ENCODE assay signal across 8 mouse cellular contexts in the genomic region with DNA sequence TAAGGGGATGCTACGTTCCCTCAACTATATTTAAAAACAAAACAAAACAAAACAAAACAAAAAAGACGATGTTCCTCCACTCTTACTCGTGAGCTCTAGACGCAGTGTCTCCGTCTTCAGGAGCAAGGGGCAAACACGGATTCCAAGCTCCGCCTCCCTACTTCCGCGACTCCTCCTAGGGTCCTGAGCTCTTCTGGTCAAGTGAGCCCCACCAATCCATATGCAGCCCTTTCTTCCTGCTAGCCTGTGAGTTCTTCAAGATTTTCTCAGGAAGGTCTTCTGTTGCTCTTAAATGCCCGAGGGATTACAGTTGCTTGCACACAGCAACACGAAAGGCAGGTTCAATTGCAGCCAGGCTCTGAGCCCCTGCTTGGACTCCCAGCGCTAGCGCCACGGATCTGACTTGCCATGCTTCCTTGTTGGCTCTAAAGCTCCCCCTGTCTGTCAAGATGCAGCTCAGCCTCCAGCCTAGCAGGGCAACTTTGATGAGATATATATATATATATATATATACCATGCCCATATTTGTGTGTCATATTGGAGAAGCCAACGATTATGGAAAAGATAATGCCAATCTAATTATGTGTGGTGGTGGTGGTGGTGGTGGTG. TPM values are rescaled to one million over a fixed set of nuclear protein-coding genes. Genes with fewer than 3 reads are reported as not detected.
DNase-seq lines count a peak whose midpoint lies in the region; ATAC-seq and TF ChIP-seq lines count a peak whose summit lies in the region.

No protein-coding gene starts in this region.

- H3K9ac ChIP-seq in limb, embryonic 15.5 days, result no peak overlapping the region
- H3K9ac ChIP-seq in midbrain, embryonic 16.5 days (ENCODE audit: low read depth, low read length), result no peak overlapping the region

- H3K4me2 ChIP-seq in limb, embryonic 15.5 days, result peak overlapping the region; percentile 37
- 0 out of 2 replicates have a peak overlapping the region, but pooled peaks have one; percentile 23 for H3K4me2 ChIP-seq in midbrain, embryonic 16.5 days (ENCODE audit: low read length)

- TF ChIP-seq CTCF in left cerebral cortex, adult 2 months (IDR thresholded peaks at IDR 0.05), result peak; percentile 20; the same call in 1 of the 2 replicates

- H3K27me3 ChIP-seq in hindbrain, embryonic 10.5 days (ENCODE audit: insufficient read depth, poor library complexity, severe bottlenecking), result no peaks in the 10 kb centered on the region
- no peaks in the 10 kb centered on the region for H3K27me3 ChIP-seq in limb, embryonic 15.5 days
- no peaks in the 10 kb centered on the region; the same call in 1 of the 2 replicates for H3K27me3 ChIP-seq in midbrain, embryonic 16.5 days (ENCODE audit: control insufficient read depth, insufficient read depth, low read depth, low read length)

- H3K4me1 ChIP-seq in hindbrain, embryonic 10.5 days (replicated peaks), result peaks cover 8% of the 10 kb centered on the region; the same call in 1 of the 2 replicates
- peaks cover 5% of the 10 kb centered on the region; the same call in 1 of the 2 replicates for H3K4me1 ChIP-seq in limb, embryonic 15.5 days
- no peaks in the 10 kb centered on the region for H3K4me1 ChIP-seq in midbrain, embryonic 16.5 days (ENCODE audit: control insufficient read depth, insufficient read depth, low read length)

- no peak for ATAC-seq in limb, embryonic 15.5 days (ENCODE audit: insufficient number of reproducible peaks, low FRiP score, low TSS enrichment, low read depth)
- no peak for ATAC-seq in midbrain, embryonic 16.5 days

- H3K9me3 ChIP-seq in hindbrain, embryonic 10.5 days, result no peaks in the 10 kb centered on the region
- no peaks in the 10 kb centered on the region for H3K9me3 ChIP-seq in limb, embryonic 15.5 days
- H3K9me3 ChIP-seq in midbrain, embryonic 16.5 days (replicated peaks; ENCODE audit: control insufficient read depth, low read length, poor library complexity, severe bottlenecking), result no peaks in the 10 kb centered on the region

- H3K27ac ChIP-seq in left cerebral cortex, adult 2 months, result no peak overlapping the region
- H3K27ac ChIP-seq in hindbrain, embryonic 10.5 days, result peak overlapping the region; percentile 35; the same call in 1 of the 2 replicates
- H3K27ac ChIP-seq in limb, embryonic 15.5 days, result no peak overlapping the region
- H3K27ac ChIP-seq in midbrain, embryonic 16.5 days (ENCODE audit: low read length), result no peak overlapping the region

- intact Hi-C loops in left cerebral cortex, adult 2 months (cut with DNase I), result loop anchor here (1.0 kb wide), 1 partner anchor 173 kb away; no protein-coding TSS in a partner anchor
- intact Hi-C loops in left cerebral cortex, postnatal 10 days (cut with DNase I), result no loop called here

- DNase-seq in left cerebral cortex, adult 2 months (ENCODE audit: extremely low spot score in 1 of 2, low spot score in 2 of 2), result no peak
- no peak for DNase-seq in left cerebral cortex, adult 11 months (ENCODE audit: low spot score)
- peak; percentile 68 for DNase-seq in embryo, embryonic 11 days
- peak; percentile 41 for DNase-seq in hindbrain, embryonic 10.5 days (ENCODE audit: low spot score)
- no peak for DNase-seq in cerebellum, adult 11-12 months
- no peak for DNase-seq in left cerebral cortex, postnatal 10 days (ENCODE audit: extremely low spot score in 1 of 2, low spot score in 2 of 2)

- WGBS in hindbrain, embryonic 10.5 days, result 16% methylated on average over 15 of the region's 15 CpGs
- WGBS in limb, embryonic 15.5 days, result 21% methylated on average over 15 of the region's 15 CpGs
- 20% methylated on average over 15 of the region's 15 CpGs for WGBS in midbrain, embryonic 16.5 days

- H3K4me3 ChIP-seq in left cerebral cortex, adult 2 months, result no peak overlapping the region
- peak overlapping the region; percentile 44 for H3K4me3 ChIP-seq in hindbrain, embryonic 10.5 days
- peak overlapping the region; percentile 28 for H3K4me3 ChIP-seq in limb, embryonic 15.5 days
- no peak overlapping the region for H3K4me3 ChIP-seq in midbrain, embryonic 16.5 days (ENCODE audit: low read depth, low read length)

- H3K36me3 ChIP-seq in hindbrain, embryonic 10.5 days, result no peaks in the 10 kb centered on the region
- H3K36me3 ChIP-seq in limb, embryonic 15.5 days, result no peaks in the 10 kb centered on the region
- no peaks in the 10 kb centered on the region for H3K36me3 ChIP-seq in midbrain, embryonic 16.5 days (ENCODE audit: control insufficient read depth, insufficient read depth, low read length)

RNA-seq across cellular contexts. Expression of a gene that starts 55.2 kb away (rescaled TPM):
- total RNA-seq in left cerebral cortex, adult 2 months (2021), result 1 to 10 TPM; 1.8 to 2.2 TPM
- 0.31 and 0.71 TPM in 2 replicates for polyA plus RNA-seq in hindbrain, embryonic 10.5 days (2016; fragmentation: Nextera tagmentation; extraction: Ambion mirVana)
- polyA plus RNA-seq in limb, embryonic 15.5 days (2015; fragmentation: Nextera tagmentation; extraction: Ambion mirVana), result 0.67 and 1.2 TPM in 2 replicates
- polyA plus RNA-seq in midbrain, embryonic 16.5 days (2015; fragmentation: Nextera tagmentation; extraction: Ambion mirVana), result 4.7 and 4.9 TPM in 2 replicates
- total RNA-seq in left cerebral cortex, postnatal 10 days (2021), result 1 to 10 TPM in 1 of 2 experiments, under 1 TPM in 1; 0.73 to 1.2 TPM

Comparison
In these comparisons a context has a peak if more than half of its experiments do, and no peak if none do; other contexts are left out.
1. DNase-seq: peak in embryo, embryonic 11 days (single experiment) and hindbrain, embryonic 10.5 days (single experiment); none in left cerebral cortex, adult 2 months (0 of 2), left cerebral cortex, adult 11 months (single experiment), cerebellum, adult 11-12 months (single experiment) and left cerebral cortex, postnatal 10 days (0 of 2).
2. H3K4me3 ChIP-seq: peak in hindbrain, embryonic 10.5 days (single experiment) and limb, embryonic 15.5 days (single experiment); none in left cerebral cortex, adult 2 months (single experiment) and midbrain, embryonic 16.5 days (single experiment).